Mouse (Mus musculus) monocyte, adult 5-6 weeks (primary cell): ENCODE measurements around the gene Car7. TPM values are rescaled to one million over a fixed set of nuclear protein-coding genes. Genes with fewer than 3 reads are reported as not detected.

Experiments used
- ATAC-seq: fragments of 153-309, 156-312 bp; replicated peaks from 2 replicates; pipeline ENCODE4 v1.8.0; 2017; ENCODE audit warnings: mild to moderate bottlenecking; ENCODE audit not compliant: low TSS enrichment, insufficient number of reproducible peaks, severe bottlenecking, poor library complexity, low FRiP score
- total RNA-seq: library from RNA; stranded (forward); fragments of 200-1000, 200-491, 200-594 nt; gene quantifications from 3 replicates; pipeline ENCODE4 v1.2.3, GENCODE M21; 2017

Car7 gene
- total RNA-seq = 1.3 to 3.6 TPM (median 3.3 TPM) in 3 replicates

- peak; percentile 88 for ATAC-seq
Measured at GRCm38 (mm10) chr8:104533971-104534778, at the start of gene Car7, which contains the start of gene Nae1. Car7 (plus strand) TSS chr8:104534689. Nae1 (minus strand) TSS chr8:104534637.

- no peak for ATAC-seq
Measured at GRCm38 (mm10) chr8:104509061-104510006, 25.2 kb upstream of the Car7 start, which contains the start of gene Terb1. Terb1 (minus strand) TSS chr8:104509910.

- ATAC-seq = no peak
Measured at GRCm38 (mm10) chr8:104510134-104510533, 24.4 kb upstream of the Car7 start.

- ATAC-seq = no peak
Measured at GRCm38 (mm10) chr8:104517872-104518271, 16.6 kb upstream of the Car7 start.

GRCm38 (mm10) chr8:104529671-104530070 is 4.8 kb upstream of the Car7 start:
- ATAC-seq = no peak

- no peak for ATAC-seq
Measured at GRCm38 (mm10) chr8:104533551-104533950, 938 bp upstream of the Car7 start.

- peak; percentile 25; the same call in 1 of the 2 replicates for ATAC-seq
Measured at GRCm38 (mm10) chr8:104534779-104535141, 271 bp downstream of the Car7 start.

DNA sequence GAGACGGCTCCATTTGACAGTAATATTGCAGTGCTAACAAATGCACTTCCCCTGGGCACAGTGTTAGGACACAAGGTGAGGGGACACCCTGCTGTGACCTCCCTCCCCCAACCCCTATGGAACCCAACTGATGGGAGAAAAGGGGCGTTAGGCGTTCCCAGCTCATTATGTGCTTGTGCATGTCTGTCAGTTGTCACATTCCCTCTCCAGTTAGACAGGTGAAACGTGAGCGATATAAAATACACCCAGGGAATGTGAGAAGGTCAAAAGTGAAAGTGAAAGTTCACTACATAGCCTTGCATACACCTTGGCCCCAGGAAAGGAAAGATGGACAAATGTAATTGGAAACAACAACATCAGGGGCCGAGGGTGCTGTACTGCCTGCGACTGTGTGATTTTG is 889 bp downstream of the Car7 start:
- no peak for ATAC-seq

DNA sequence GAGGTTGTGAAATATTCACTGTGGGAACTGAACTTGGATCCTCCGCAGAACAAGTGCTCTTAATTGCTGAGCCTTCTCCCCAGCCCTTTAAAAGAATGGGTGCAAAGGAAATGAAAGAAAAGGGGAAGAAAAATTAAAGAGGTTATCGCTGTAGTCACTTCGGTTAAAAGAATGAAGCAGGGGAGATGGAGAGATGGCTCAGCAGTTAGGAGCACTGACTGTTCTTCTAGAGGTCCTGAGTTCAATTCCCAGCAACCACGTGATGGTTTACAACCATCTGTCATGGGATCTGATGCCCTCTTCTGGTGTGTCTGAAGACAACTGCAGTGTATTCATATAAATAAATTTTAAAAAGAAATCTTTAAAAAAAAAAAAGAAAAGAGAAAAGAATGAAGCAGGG is 1.5 kb downstream of the Car7 start:
- ATAC-seq = no peak

DNA sequence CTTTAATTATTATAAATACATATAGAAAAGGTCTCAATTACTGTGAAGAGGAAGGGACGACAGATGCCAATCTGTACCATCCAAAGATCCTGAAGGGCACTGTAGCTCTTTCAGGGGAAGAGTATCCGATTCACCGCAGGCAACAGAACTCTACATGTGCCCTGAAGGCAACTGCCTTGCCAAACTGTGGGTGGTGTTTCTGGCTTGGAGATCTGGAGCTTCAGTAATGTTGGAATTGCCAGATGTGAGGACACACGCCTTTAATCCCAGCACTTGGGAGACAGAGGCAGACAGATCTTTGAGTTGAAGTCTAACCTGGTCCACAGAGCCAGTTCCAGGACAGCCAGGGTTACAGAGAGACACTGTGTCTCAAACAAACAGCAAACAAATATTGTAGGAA is 4.4 kb downstream of the Car7 start:
- ATAC-seq = no peak

- ATAC-seq = no peak
Measured at GRCm38 (mm10) chr8:104539566-104539965, 5.1 kb downstream of the Car7 start.

GRCm38 (mm10) chr8:104540238-104540637 is 5.7 kb downstream of the Car7 start:
- no peak for ATAC-seq

GRCm38 (mm10) chr8:104540710-104541514 is 6.4 kb downstream of the Car7 start:
- no peak for ATAC-seq

GRCm38 (mm10) chr8:104541515-104541880 is 7.0 kb downstream of the Car7 start:
- ATAC-seq = no peak

GRCm38 (mm10) chr8:104542160-104542559 is 7.7 kb downstream of the Car7 start:
- no peak for ATAC-seq

DNA sequence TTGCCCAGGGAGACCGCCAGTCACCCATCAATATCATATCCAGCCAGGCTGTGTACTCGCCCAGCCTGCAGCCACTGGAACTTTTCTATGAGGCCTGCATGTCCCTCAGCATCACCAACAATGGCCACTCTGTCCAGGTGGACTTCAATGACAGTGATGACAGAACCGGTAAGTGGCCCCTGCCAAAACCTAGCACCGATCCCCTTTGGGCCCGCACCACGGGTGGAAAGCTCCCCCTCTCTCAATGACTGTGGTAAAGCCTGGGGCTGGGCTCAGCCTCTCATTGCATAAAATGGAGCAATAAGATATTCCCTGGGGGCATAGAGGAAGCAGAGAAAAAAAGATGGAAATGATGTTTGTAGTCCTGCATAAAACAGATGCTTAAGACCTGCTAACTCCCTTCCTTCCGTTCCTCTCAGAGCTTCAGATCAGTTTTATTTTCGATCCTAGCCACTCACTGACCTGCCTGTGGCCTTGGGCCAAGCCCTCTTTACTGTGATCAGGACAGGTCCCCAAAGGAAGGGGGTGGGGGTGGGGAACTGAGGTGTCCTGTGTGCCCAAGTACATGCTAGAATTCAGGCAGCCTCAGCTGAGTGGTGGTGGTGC is 9.1 kb downstream of the Car7 start:
- ATAC-seq = no peak

GRCm38 (mm10) chr8:104555191-104555590 is 20.7 kb downstream of the Car7 start:
- ATAC-seq = no peak

DNA sequence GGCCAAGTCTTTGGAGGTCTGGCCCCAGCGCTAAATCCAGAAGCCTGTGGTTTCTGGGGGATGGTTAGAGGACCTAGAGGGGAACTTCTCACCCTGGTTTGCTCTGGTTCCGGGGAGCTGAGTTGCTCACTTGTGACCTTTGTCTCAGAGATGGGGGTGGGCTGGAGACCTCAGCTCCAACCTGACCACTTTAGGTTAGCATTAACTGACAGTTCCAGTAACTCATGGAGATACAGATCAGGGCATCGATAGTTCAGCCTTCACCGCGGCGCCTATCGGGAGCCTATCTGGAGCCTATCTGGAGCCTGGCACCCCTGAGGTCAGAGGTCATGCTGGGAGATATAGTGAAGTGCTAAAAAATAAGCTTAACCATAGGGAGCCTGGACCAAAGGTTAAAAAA is 22.7 kb downstream of the Car7 start:
- ATAC-seq = no peak
